Mouse (Mus musculus): ENCODE data around the gene Smarcad1. TPM values are rescaled to one million over a fixed set of nuclear protein-coding genes. Genes with fewer than 3 reads are reported as not detected.

The Smarcad1 gene
- polyA plus RNA-seq, 1 experiment = 22.3 TPM

- TF ChIP-seq CTCF (IDR thresholded peaks at IDR 0.05; ENCODE audit: extremely low read depth, insufficient read depth, low read length) = no peak
- no peak for TF ChIP-seq POLR2A (IDR thresholded peaks at IDR 0.05; ENCODE audit: extremely low read depth, insufficient read depth, low read length)
- Histone ChIP-seq H3K27ac (ENCODE audit: insufficient read depth, low read length) (no peak overlapping the region), H3K4me3 (ENCODE audit: insufficient read depth, low read length) (no peak overlapping the region), H3K4me1 (ENCODE audit: control insufficient read depth, insufficient read depth, low read length) (no peaks in the 10 kb centered on the region)
Measured at GRCm38 (mm10) chr6:65061049-65061448, 18.7 kb downstream of the Smarcad1 start.

GRCm38 (mm10) chr6:65075201-65075600 is 32.8 kb downstream of the Smarcad1 start:
- TF ChIP-seq CTCF (IDR thresholded peaks at IDR 0.05; ENCODE audit: extremely low read depth, insufficient read depth, low read length) (no peak), POLR2A (IDR thresholded peaks at IDR 0.05; ENCODE audit: extremely low read depth, insufficient read depth, low read length) (no peak)
- Histone ChIP-seq H3K27ac (ENCODE audit: insufficient read depth, low read length) (no peak overlapping the region), H3K4me3 (ENCODE audit: insufficient read depth, low read length) (no peak overlapping the region), H3K4me1 (ENCODE audit: control insufficient read depth, insufficient read depth, low read length) (no peaks in the 10 kb centered on the region)

DNA sequence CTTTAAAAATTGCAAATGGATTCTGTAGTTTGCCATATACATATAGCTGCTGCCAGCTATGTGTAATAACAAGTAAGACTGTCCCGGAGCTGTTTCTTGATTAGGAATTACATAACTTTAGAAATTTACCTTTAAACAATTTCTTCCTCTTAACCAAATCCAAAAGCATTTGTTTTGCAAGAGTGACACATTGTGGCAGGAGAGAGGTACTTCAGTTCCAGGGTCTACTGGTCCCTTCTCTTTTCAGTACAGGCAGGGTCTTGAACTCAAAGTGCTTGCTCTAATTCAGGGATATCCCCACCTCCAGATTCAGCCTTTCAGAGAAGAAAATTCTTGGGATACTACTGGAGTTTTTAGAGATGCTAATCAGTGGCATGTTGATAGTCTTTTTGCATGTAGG is 36.8 kb downstream of the Smarcad1 start:
- Histone ChIP-seq H3K27ac (ENCODE audit: insufficient read depth, low read length) (no peak overlapping the region), H3K4me3 (ENCODE audit: insufficient read depth, low read length) (no peak overlapping the region), H3K4me1 (ENCODE audit: control insufficient read depth, insufficient read depth, low read length) (no peaks in the 10 kb centered on the region)
- TF ChIP-seq POLR2A (IDR thresholded peaks at IDR 0.05; ENCODE audit: extremely low read depth, insufficient read depth, low read length) (no peak), CTCF (IDR thresholded peaks at IDR 0.05; ENCODE audit: extremely low read depth, insufficient read depth, low read length) (peak; percentile 11; the same call in 1 of the 2 replicates)

GRCm38 (mm10) chr6:65114902-65115301 is 72.5 kb downstream of the Smarcad1 start:
- no peak for TF ChIP-seq CTCF (IDR thresholded peaks at IDR 0.05; ENCODE audit: extremely low read depth, insufficient read depth, low read length)
- TF ChIP-seq POLR2A (IDR thresholded peaks at IDR 0.05; ENCODE audit: extremely low read depth, insufficient read depth, low read length) = no peak
- Histone ChIP-seq H3K4me1 (ENCODE audit: control insufficient read depth, insufficient read depth, low read length) (no peaks in the 10 kb centered on the region), H3K4me3 (ENCODE audit: insufficient read depth, low read length) (no peak overlapping the region), H3K27ac (ENCODE audit: insufficient read depth, low read length) (no peak overlapping the region)

DNA sequence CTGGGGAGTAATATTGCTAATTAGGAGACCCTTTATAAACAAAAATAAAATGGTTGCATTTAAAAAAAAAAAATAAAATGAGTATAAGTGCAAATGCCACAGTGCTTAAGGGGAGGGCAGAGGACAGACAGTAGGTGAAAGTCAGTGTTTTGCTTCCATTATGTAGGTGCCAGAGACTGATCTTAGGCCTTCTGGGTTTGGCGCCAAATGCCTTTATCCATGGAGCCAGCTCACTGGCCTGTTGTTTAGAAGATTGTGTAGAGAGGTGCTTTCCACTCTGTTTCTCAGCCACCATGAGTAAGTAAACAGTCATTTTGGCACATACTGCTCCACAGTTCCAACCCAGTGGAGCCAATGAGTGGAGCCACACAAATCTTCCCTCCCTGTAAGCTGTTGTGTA is 75.2 kb downstream of the Smarcad1 start:
- H3K4me3 ChIP-seq (ENCODE audit: insufficient read depth, low read length) = no peak overlapping the region
- H3K27ac ChIP-seq (ENCODE audit: insufficient read depth, low read length) = no peak overlapping the region
- H3K4me1 ChIP-seq (ENCODE audit: control insufficient read depth, insufficient read depth, low read length) = no peaks in the 10 kb centered on the region

DNA sequence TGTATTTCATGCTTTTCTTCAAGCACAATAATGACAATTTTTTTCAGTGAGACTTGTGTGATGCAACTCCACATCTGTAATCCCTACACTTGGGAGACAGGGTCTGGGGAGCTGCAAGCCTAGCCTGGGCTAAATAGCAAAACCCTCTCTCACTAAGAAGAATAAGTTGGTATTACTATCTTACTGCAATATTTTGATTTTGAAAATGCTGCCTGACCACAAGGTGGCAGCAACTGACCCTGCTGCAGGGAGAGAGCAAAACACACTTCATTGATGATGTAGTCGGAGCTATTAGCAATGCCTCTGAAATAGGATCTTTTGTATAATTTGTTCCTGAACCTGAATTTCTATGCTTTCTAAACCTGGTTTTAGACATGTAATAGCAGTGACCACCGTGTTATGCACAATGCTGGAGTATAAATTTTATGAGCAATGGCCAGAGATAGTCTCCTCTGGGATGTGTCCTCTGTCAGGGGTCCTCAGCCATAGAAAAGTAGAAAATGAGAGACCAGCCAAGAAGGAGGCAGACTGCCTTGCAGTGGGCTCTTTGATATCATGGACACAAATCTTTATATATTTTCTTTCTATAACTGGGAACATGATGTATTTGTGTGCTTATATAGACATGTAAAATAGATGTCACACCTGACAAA is 83.8 kb downstream of the Smarcad1 start:
- Histone ChIP-seq H3K27ac (ENCODE audit: insufficient read depth, low read length) (no peak overlapping the region), H3K4me3 (ENCODE audit: insufficient read depth, low read length) (no peak overlapping the region), H3K4me1 (ENCODE audit: control insufficient read depth, insufficient read depth, low read length) (no peaks in the 10 kb centered on the region)
- TF ChIP-seq CTCF (IDR thresholded peaks at IDR 0.05; ENCODE audit: extremely low read depth, insufficient read depth, low read length) (peak; percentile 89), POLR2A (IDR thresholded peaks at IDR 0.05; ENCODE audit: extremely low read depth, insufficient read depth, low read length) (no peak)

More for the DNA sequence above, 75.2 kb downstream of the Smarcad1 start:
- TF ChIP-seq POLR2A (IDR thresholded peaks at IDR 0.05; ENCODE audit: extremely low read depth, insufficient read depth, low read length) = no peak
- no peak for TF ChIP-seq CTCF (IDR thresholded peaks at IDR 0.05; ENCODE audit: extremely low read depth, insufficient read depth, low read length)

GRCm38 (mm10) chr6:65132376-65132775 is 90.0 kb downstream of the Smarcad1 start:
- Histone ChIP-seq H3K4me3 (ENCODE audit: insufficient read depth, low read length) (no peak overlapping the region), H3K27ac (ENCODE audit: insufficient read depth, low read length) (no peak overlapping the region), H3K4me1 (ENCODE audit: control insufficient read depth, insufficient read depth, low read length) (no peaks in the 10 kb centered on the region)
- TF ChIP-seq POLR2A (IDR thresholded peaks at IDR 0.05; ENCODE audit: extremely low read depth, insufficient read depth, low read length) (no peak), CTCF (IDR thresholded peaks at IDR 0.05; ENCODE audit: extremely low read depth, insufficient read depth, low read length) (no peak)

- no peak overlapping the region for H3K27ac ChIP-seq (ENCODE audit: insufficient read depth, low read length)
- H3K4me1 ChIP-seq (ENCODE audit: control insufficient read depth, insufficient read depth, low read length) = no peaks in the 10 kb centered on the region
- no peak for TF ChIP-seq CTCF (IDR thresholded peaks at IDR 0.05; ENCODE audit: extremely low read depth, insufficient read depth, low read length)
- TF ChIP-seq POLR2A (IDR thresholded peaks at IDR 0.05; ENCODE audit: extremely low read depth, insufficient read depth, low read length) = no peak
- no peak overlapping the region for H3K4me3 ChIP-seq (ENCODE audit: insufficient read depth, low read length)
Measured at GRCm38 (mm10) chr6:65137802-65138201, 95.4 kb downstream of the Smarcad1 start.

- TF ChIP-seq POLR2A (IDR thresholded peaks at IDR 0.05; ENCODE audit: extremely low read depth, insufficient read depth, low read length) = no peak
- TF ChIP-seq CTCF (IDR thresholded peaks at IDR 0.05; ENCODE audit: extremely low read depth, insufficient read depth, low read length) = no peak
- no peak overlapping the region for H3K27ac ChIP-seq (ENCODE audit: insufficient read depth, low read length)
- H3K4me1 ChIP-seq (ENCODE audit: control insufficient read depth, insufficient read depth, low read length) = no peaks in the 10 kb centered on the region
Measured at GRCm38 (mm10) chr6:65138243-65138642, 95.9 kb downstream of the Smarcad1 start.

GRCm38 (mm10) chr6:65140082-65140749 is 97.8 kb downstream of the Smarcad1 start:
- Histone ChIP-seq H3K27ac (ENCODE audit: insufficient read depth, low read length) (no peak overlapping the region), H3K4me3 (ENCODE audit: insufficient read depth, low read length) (no peak overlapping the region), H3K4me1 (ENCODE audit: control insufficient read depth, insufficient read depth, low read length) (no peaks in the 10 kb centered on the region)
- TF ChIP-seq POLR2A (IDR thresholded peaks at IDR 0.05; ENCODE audit: extremely low read depth, insufficient read depth, low read length) = no peak
- TF ChIP-seq CTCF (IDR thresholded peaks at IDR 0.05; ENCODE audit: extremely low read depth, insufficient read depth, low read length) = no peak

More at GRCm38 (mm10) chr6:65138243-65138642, 95.9 kb downstream of the Smarcad1 start:
- H3K4me3 ChIP-seq (ENCODE audit: insufficient read depth, low read length) = no peak overlapping the region
